Mouse (Mus musculus) limb, embryonic 11.5 days (tissue): Measurements from ENCODE around the gene Crebzf. TPM values are rescaled to one million over a fixed set of nuclear protein-coding genes. Genes with fewer than 3 reads are reported as not detected.

Source experiments
- ATAC-seq: fragments of 200-750 bp; cut with Nextera tagmentation; 2 replicates; pipeline ENCODE4 v1.8.0; 2017; ENCODE audit warnings: low read depth; ENCODE audit not compliant: insufficient number of reproducible peaks, low FRiP score, low TSS enrichment
- DNase-seq: peaks from one replicate; pipeline ENCODE4 v3.0.0-alpha.2; 2015; ENCODE audit warnings: low spot score
- H3K27ac ChIP-seq: fragments of 300-500 bp; sonication (generic); replicated peaks from 2 replicates; pipeline ENCODE4 v1.5.1; 2014; ENCODE audit warnings: low read depth, mild to moderate bottlenecking, low read length
- H3K27me3 ChIP-seq: fragments of 300-500 bp; sonication (generic); 2 replicates; pipeline ENCODE4 v1.6.1; 2014; ENCODE audit warnings: mild to moderate bottlenecking, low read length, mixed read lengths; ENCODE audit not compliant: control insufficient read depth, insufficient read depth
- H3K36me3 ChIP-seq: fragments of 300-500 bp; sonication (generic); 2 replicates; pipeline ENCODE4 v1.6.1; 2014; ENCODE audit warnings: mild to moderate bottlenecking, low read length, moderate library complexity, mixed read lengths; ENCODE audit not compliant: control insufficient read depth, insufficient read depth
- H3K4me1 ChIP-seq: fragments of 300-500 bp; sonication (generic); 2 replicates; pipeline ENCODE4 v1.6.1; 2014; ENCODE audit warnings: low read length, mixed read lengths; ENCODE audit not compliant: control insufficient read depth, insufficient read depth
- H3K4me2 ChIP-seq: fragments of 300-500 bp; sonication (generic); 2 replicates; pipeline ENCODE4 v1.6.1; 2014; ENCODE audit warnings: low read depth, mild to moderate bottlenecking, moderate library complexity; ENCODE audit not compliant: severe bottlenecking
- H3K4me3 ChIP-seq: fragments of 300-500 bp; sonication (generic); 2 replicates; pipeline ENCODE4 v1.5.1; 2014; ENCODE audit warnings: low read depth, low read length
- H3K9ac ChIP-seq: fragments of 300-500 bp; sonication (generic); 2 replicates; pipeline ENCODE4 v1.6.1; 2014; ENCODE audit warnings: mild to moderate bottlenecking, low read length
- H3K9me3 ChIP-seq: fragments of 300-500 bp; sonication (generic); 2 replicates; pipeline ENCODE4 v1.6.1; 2016; ENCODE audit warnings: low read length; ENCODE audit not compliant: control insufficient read depth
- WGBS: fragments of 180-500 bp; shearing (Covaris S2); extraction: QIAGEN DNeasy Blood & Tissue Kit; methylation state at CpG from one replicate; pipeline ENCODE4 v1.1.7; 2014; 5-methylcytosine and 5-hydroxymethylcytosine counted together
- polyA plus RNA-seq: library from polyadenylated mRNA; unstranded; fragments of >200 nt; fragmentation: Nextera tagmentation; extraction: Ambion mirVana; gene quantifications from 2 replicates; pipeline ENCODE4 v1.2.1, GENCODE M21; 2014

Gene Crebzf
- 45.8 and 47.2 TPM in 2 replicates for polyA plus RNA-seq

- Histone ChIP-seq H3K9me3 (no peaks in the 10 kb centered on the region), H3K4me3 (peak within 1 kb of the TSS; percentile 99), H3K4me2 (peak within 1 kb of the TSS; percentile 73), H3K9ac (peak within 1 kb of the TSS; percentile 99), H3K27ac (peak within 1 kb of the TSS; percentile 95), H3K36me3 (no peaks in the 10 kb centered on the region), H3K4me1 (no peaks in the 10 kb centered on the region), H3K27me3 (no peaks in the 10 kb centered on the region)
- WGBS = 0% methylated on average over 43 of the region's 54 CpGs
- ATAC-seq (peak; percentile 95), DNase-seq (peak; percentile 97)
Measured at GRCm38 (mm10) chr7:90442518-90443080, at the start of gene Crebzf. Gene Crebzf, plus strand, starts transcription at chr7:90442729.

- ATAC-seq = no peak
- Histone ChIP-seq H3K27me3 (no peaks in the 10 kb centered on the region), H3K9ac (no peak overlapping the region), H3K4me1 (no peaks in the 10 kb centered on the region), H3K9me3 (no peaks in the 10 kb centered on the region), H3K4me3 (no peak overlapping the region), H3K4me2 (no peak overlapping the region), H3K27ac (no peak overlapping the region), H3K36me3 (no peaks in the 10 kb centered on the region)
- DNase-seq = no peak
- 56% methylated on average over 4 of the region's 4 CpGs for WGBS
Measured at GRCm38 (mm10) chr7:90395073-90395472, 47.5 kb upstream of the Crebzf start.

- Histone ChIP-seq H3K36me3 (no peaks in the 10 kb centered on the region), H3K4me3 (no peak overlapping the region), H3K9me3 (no peaks in the 10 kb centered on the region), H3K9ac (no peak overlapping the region), H3K27ac (no peak overlapping the region), H3K27me3 (no peaks in the 10 kb centered on the region), H3K4me2 (no peak overlapping the region), H3K4me1 (no peaks in the 10 kb centered on the region)
- ATAC-seq (no peak), DNase-seq (no peak)
- WGBS = 67% methylated on average over 5 of the region's 5 CpGs
Measured at GRCm38 (mm10) chr7:90395928-90396327, 46.6 kb upstream of the Crebzf start.

DNA sequence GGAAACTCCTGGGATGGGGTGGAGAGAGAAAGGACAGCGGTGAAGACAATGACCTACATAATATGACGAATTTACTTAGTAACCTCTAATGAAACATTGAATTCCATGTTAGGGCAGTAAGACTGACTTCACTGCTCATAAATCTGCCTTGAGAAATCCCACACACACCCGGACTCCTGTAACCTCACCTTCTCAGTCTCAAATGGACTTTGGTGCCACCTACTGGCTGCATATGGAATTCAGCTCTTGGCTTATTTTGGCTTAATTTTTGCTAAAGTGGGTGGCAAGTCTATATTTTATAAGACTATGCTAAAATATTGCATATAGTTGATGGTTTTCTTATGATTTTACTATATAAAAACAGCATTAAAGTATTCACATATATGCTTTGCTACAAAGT, 32.6 kb upstream of the Crebzf start:
- no peak overlapping the region for H3K4me2 ChIP-seq
- ATAC-seq = no peak
- no peak overlapping the region for H3K4me3 ChIP-seq
- WGBS = 38% methylated on average over 3 of the region's 3 CpGs
- no peaks in the 10 kb centered on the region for H3K27me3 ChIP-seq
- no peaks in the 10 kb centered on the region for H3K9me3 ChIP-seq
- no peak overlapping the region for H3K27ac ChIP-seq
- no peak overlapping the region for H3K9ac ChIP-seq
- H3K4me1 ChIP-seq = no peaks in the 10 kb centered on the region
- H3K36me3 ChIP-seq = no peaks in the 10 kb centered on the region
- peak; percentile 78 for DNase-seq

DNA sequence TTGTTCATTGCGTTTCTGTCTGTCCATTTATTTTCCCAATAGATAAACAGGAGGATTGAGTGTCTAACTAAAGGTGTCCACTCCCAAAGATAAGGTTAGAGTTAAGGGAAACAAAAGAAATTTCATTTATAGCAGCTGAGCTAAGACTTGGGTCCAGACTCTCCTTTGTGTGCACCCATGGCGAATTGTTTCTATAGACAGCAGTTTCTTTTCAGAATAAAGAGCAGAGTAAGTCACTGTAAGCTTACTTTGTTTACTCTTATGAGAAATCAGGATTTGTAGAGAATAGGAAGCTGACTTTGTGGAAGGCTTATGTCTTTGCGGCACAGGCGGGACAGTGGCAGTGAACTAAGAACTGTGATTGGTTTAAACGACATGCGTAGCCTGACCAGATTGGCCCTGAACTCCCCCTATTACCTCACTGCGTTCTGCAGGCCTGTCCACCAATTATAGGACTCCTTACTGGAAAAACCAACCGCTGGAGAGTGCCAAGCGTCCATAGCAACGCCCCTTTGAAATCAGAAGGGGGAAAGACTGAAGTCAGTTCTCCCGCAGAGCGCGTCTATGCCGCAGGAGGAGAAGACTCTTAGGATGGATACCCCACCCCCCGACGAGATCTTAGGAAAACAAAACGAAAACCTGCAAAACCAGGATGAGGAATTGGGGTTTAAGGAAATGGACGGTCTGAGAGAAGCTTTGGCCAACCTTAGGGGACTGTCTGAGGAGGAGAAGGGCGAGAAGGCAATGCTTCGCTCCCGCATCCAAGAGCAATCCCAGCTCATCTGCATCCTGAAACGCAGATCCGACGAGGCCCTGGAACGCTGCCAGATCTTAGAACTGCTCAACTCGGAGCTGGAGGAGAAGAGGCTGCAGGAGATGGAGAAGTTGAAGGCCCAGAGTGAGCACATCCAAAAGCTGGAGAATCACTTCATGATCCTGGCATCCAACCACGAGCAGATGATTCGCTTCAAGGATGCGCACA, 16.2 kb upstream of the Crebzf start, which contains the start of gene Ccdc89:
Gene Ccdc89, plus strand, starts transcription at position 558 of the 982 bp plus-strand sequence.
- Histone ChIP-seq H3K27me3 (no peaks in the 10 kb centered on the region), H3K4me3 (peak within 1 kb of the TSS; percentile 24), H3K4me2 (peak within 1 kb of the TSS; percentile 51), H3K4me1 (no peaks in the 10 kb centered on the region), H3K36me3 (no peaks in the 10 kb centered on the region), H3K27ac (no peak within 1 kb of the TSS), H3K9me3 (no peaks in the 10 kb centered on the region), H3K9ac (peak within 1 kb of the TSS; percentile 23; the same call in 1 of the 2 replicates)
- WGBS = 22% methylated on average over 29 of the region's 29 CpGs
- ATAC-seq = peak; percentile 99
- peak; percentile 74 for DNase-seq

DNA sequence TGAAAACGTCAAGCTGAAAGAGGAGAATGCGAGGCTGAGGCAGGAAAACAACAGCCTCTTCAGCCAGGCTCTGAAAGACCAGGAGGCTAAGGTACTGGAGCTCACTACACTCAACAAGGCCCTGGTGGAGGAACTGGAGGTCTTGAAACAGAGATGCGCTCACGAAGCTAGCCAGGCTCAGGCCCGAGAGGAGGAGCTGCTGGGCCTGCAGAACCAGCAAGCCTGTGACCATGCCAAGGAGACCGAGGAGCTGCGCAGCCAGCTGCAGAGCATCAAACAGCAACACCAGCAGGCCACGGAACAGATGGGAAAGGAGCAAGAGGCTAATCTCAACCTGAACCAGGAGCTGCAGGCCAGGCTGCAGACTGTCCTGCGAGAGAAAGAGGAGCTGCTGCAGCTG, 15.5 kb upstream of the Crebzf start:
- WGBS = 63% methylated on average over 9 of the region's 9 CpGs
- H3K4me1 ChIP-seq = no peaks in the 10 kb centered on the region
- no peak overlapping the region; the same call in 1 of the 2 replicates for H3K4me3 ChIP-seq
- H3K36me3 ChIP-seq = no peaks in the 10 kb centered on the region
- H3K27ac ChIP-seq = no peak overlapping the region
- DNase-seq (no peak), ATAC-seq (no peak)
- no peaks in the 10 kb centered on the region for H3K9me3 ChIP-seq
- no peaks in the 10 kb centered on the region for H3K27me3 ChIP-seq
- no peak overlapping the region; the same call in 1 of the 2 replicates for H3K9ac ChIP-seq
- peak overlapping the region; percentile 51 for H3K4me2 ChIP-seq

DNA sequence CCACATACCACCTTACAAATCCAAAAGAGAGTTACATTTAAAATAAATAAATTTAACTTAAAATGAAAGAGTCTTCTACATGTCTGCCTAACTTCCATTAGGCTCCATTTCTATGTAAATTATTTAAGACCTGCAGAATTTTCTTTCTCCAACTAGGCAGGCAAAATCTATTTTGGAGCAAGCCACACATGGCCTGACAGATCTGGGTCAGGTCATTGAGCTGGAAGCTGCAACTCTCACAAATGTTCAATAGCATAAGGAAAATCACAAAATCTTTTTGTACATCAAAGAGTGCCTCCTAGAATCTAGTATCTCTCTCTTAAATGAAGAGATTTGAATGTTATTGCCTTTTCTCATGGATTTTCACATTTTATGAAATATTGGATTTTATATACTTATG, 10.3 kb upstream of the Crebzf start:
- H3K9ac ChIP-seq = no peak overlapping the region
- DNase-seq = no peak
- no peak overlapping the region for H3K27ac ChIP-seq

DNA sequence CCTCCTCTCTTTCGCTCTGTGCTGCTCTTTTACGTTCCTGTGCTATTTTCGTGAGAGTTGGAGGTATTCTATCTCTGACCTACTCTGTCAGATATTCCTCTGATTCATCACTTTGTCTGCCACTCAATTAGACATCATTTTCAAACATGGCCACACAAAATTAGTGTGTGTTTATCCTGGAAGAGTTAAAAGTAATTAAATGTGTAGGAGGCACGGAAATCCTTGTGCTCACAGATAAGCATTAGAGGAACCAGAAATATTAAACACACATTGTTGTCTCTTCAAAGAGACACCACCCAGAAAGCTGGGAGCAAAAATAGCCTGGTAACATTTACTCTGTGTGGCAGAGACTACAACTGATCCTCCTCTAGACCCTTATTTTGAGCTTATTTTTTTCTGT, 2.5 kb upstream of the Crebzf start:
- Histone ChIP-seq H3K4me1 (no peaks in the 10 kb centered on the region), H3K27ac (no peak overlapping the region), H3K9ac (no peak overlapping the region), H3K4me2 (no peak overlapping the region), H3K4me3 (no peak overlapping the region), H3K27me3 (no peaks in the 10 kb centered on the region), H3K9me3 (no peaks in the 10 kb centered on the region), H3K36me3 (no peaks in the 10 kb centered on the region)
- ATAC-seq (no peak), DNase-seq (no peak)
- WGBS = 92% methylated on average over 4 of the region's 4 CpGs

More for the DNA sequence above, 10.3 kb upstream of the Crebzf start:
- Histone ChIP-seq H3K27me3 (no peaks in the 10 kb centered on the region), H3K4me2 (no peak overlapping the region), H3K36me3 (no peaks in the 10 kb centered on the region), H3K9me3 (no peaks in the 10 kb centered on the region), H3K4me1 (no peaks in the 10 kb centered on the region), H3K4me3 (no peak overlapping the region)
- no peak for ATAC-seq
